In the genomic region with DNA sequence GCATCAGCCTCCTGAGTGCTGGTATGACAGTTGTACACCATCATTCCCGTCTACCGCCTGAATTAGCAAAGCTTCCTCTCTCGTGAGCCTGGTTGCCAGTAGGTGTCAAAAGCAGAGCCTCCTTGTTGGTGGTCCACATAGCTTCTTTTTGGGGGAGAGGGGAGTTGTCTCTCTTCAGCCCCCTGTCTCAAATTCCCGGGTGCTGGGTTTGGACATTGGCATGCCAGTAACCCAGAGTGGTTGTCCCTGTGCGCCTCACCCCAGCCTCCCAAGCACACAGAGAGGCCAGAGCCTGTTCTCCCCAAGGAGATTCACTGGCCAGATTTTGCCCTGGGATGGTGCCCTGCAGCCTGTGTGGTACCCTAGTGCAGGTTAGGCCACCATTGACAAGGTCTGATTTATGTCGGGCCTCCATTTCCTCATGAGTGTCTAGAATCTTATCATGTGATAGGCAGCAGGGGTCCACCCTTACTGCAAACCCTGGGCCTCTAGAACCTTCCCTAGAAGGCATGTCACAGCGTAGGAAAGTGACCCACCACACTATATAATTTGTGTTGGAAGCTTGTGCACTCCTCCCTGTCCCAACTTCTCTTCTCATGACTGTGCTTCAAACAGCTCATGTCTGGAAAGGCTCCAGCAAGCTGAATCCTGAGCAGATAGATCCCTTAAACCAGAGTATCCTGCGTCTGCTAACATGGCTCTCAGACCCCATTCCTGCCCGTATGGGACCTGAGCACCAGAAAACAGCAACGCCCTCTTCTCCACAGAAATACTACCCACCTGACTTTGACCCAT, we compare ENCODE assay signal across 1 mouse cellular context.
TF ChIP-seq lines count a peak whose summit lies in the region.

No protein-coding gene starts in this region.

TF ChIP-seq in MEL, 35 proteins besides CTCF, POLR2A, EP300 and RAD21:
- no peak for TF ChIP-seq GABPA (IDR thresholded peaks at IDR 0.05; ENCODE audit: low read depth, low read length)
- TF ChIP-seq MXI1 (IDR thresholded peaks at IDR 0.05; ENCODE audit: low read depth, low read length) = no peak
- no peak for TF ChIP-seq BHLHE40 (IDR thresholded peaks at IDR 0.05; ENCODE audit: borderline replicate concordance, low read depth, low read length)
- TF ChIP-seq TCF12 (IDR thresholded peaks at IDR 0.05; ENCODE audit: low read depth, low read length) = no peak
- TF ChIP-seq KAT2A (conservative IDR thresholded peaks at IDR 0.05; ENCODE audit: low read depth, low read length) = no peak
- no peak for TF ChIP-seq MAFK (IDR thresholded peaks at IDR 0.05; ENCODE audit: borderline replicate concordance, low read depth, low read length)
- no peak for TF ChIP-seq ELF1 (IDR thresholded peaks at IDR 0.05; ENCODE audit: low read depth, low read length)
- no peak for TF ChIP-seq MAX (IDR thresholded peaks at IDR 0.05; ENCODE audit: low read length)
- no peak for TF ChIP-seq NELFE (IDR thresholded peaks at IDR 0.05; ENCODE audit: low read depth, low read length)
- TF ChIP-seq RCOR1 (IDR thresholded peaks at IDR 0.05; ENCODE audit: low read depth, low read length) = no peak
- TF ChIP-seq ZNF384 (IDR thresholded peaks at IDR 0.05; ENCODE audit: low read depth, low read length) = no peak
- TF ChIP-seq MAZ (IDR thresholded peaks at IDR 0.05; ENCODE audit: low read depth, low read length) = no peak
- no peak for TF ChIP-seq TAL1 (IDR thresholded peaks at IDR 0.05; ENCODE audit: low read length)
- no peak for TF ChIP-seq ETS1 (IDR thresholded peaks at IDR 0.05; ENCODE audit: low read depth, low read length)
- TF ChIP-seq JUND (IDR thresholded peaks at IDR 0.05; ENCODE audit: low read depth, low read length) = no peak
- no peak for TF ChIP-seq POLR2AphosphoS2 (IDR thresholded peaks at IDR 0.05; ENCODE audit: low read length)
- no peak for TF ChIP-seq POLR2AphosphoS5 (IDR thresholded peaks at IDR 0.05; ENCODE audit: borderline replicate concordance, low read depth, low read length)
- TF ChIP-seq SIN3A (IDR thresholded peaks at IDR 0.05; ENCODE audit: low read length) = no peak
- no peak for TF ChIP-seq MYB (IDR thresholded peaks at IDR 0.05; ENCODE audit: low read depth, low read length)
- TF ChIP-seq HCFC1 (IDR thresholded peaks at IDR 0.05; ENCODE audit: low read depth, low read length) = no peak
